Mouse (Mus musculus) erythroid progenitor cell, adult 5-6 weeks (primary cell): ENCODE results near the gene Pi4k2b. TPM values are rescaled to one million over a fixed set of nuclear protein-coding genes. Genes with fewer than 3 reads are reported as not detected.
A peak's percentile ranks its signal among the peaks of the same experiment; 100 is the strongest.

ENCODE experiments used
- ATAC-seq: replicated peaks from 2 replicates; pipeline ENCODE4 v1.8.0; 2016; ENCODE audit warnings: moderate number of reproducible peaks, mild to moderate bottlenecking, moderate TSS enrichment, inconsistent platforms; ENCODE audit not compliant: poor library complexity, low FRiP score, severe bottlenecking
- total RNA-seq, 2 experiments: library from RNA; stranded (forward) in 1 of 2; stranded (reverse) in 1 of 2; fragments of 150-400 nt in 1 of 2; fragments of 186-747, 209-891 nt in 1 of 2; gene quantifications; 2 replicates each; pipeline versions ENCODE4 v1.2.3 to v1.2.4; 2015 to 2017; ENCODE audit warnings: low replicate concordance in 2 of 2

Pi4k2b gene
- total RNA-seq, 2 experiments from 2014 or later, result 68.3 to 80.4 TPM

- no peak for ATAC-seq
Observed at GRCm38 (mm10) chr5:52775237-52775636, 33.9 kb downstream of the Pi4k2b start, which contains the start of gene Zcchc4. Gene Zcchc4, plus strand, starts transcription at chr5:52775409.

GRCm38 (mm10) chr5:52776466-52777354, 35.3 kb downstream of the Pi4k2b start:
- ATAC-seq, result peak; percentile 98

- peak; percentile 98 for ATAC-seq
Observed at GRCm38 (mm10) chr5:52782523-52783250, 41.3 kb downstream of the Pi4k2b start.

- peak; percentile 28 for ATAC-seq
Observed at GRCm38 (mm10) chr5:52783251-52783620, 41.9 kb downstream of the Pi4k2b start.

- no peak for ATAC-seq
Observed at GRCm38 (mm10) chr5:52783957-52784356, 42.6 kb downstream of the Pi4k2b start.

GRCm38 (mm10) chr5:52786556-52787322, 45.4 kb downstream of the Pi4k2b start:
- ATAC-seq, result no peak

- ATAC-seq, result no peak
Observed at GRCm38 (mm10) chr5:52793230-52793629, 51.9 kb downstream of the Pi4k2b start.

- no peak for ATAC-seq
Observed at GRCm38 (mm10) chr5:52794109-52794508, 52.7 kb downstream of the Pi4k2b start.

- ATAC-seq, result no peak
Observed at GRCm38 (mm10) chr5:52799274-52799985, 58.1 kb downstream of the Pi4k2b start.

GRCm38 (mm10) chr5:52805801-52806200, 64.4 kb downstream of the Pi4k2b start:
- ATAC-seq, result no peak

- no peak for ATAC-seq
Observed at GRCm38 (mm10) chr5:52806349-52806748, 65.0 kb downstream of the Pi4k2b start.

- ATAC-seq, result no peak
Observed at GRCm38 (mm10) chr5:52807030-52807429, 65.7 kb downstream of the Pi4k2b start.

- no peak for ATAC-seq
Observed at GRCm38 (mm10) chr5:52810446-52810845, 69.1 kb downstream of the Pi4k2b start.

GRCm38 (mm10) chr5:52811056-52811455, 69.7 kb downstream of the Pi4k2b start:
- no peak for ATAC-seq

GRCm38 (mm10) chr5:52812456-52812855, 71.1 kb downstream of the Pi4k2b start:
- ATAC-seq, result no peak

- no peak for ATAC-seq
Observed at GRCm38 (mm10) chr5:52813312-52813711, 71.9 kb downstream of the Pi4k2b start.

- ATAC-seq, result no peak
Observed at GRCm38 (mm10) chr5:52818676-52819075, 77.3 kb downstream of the Pi4k2b start.
